Comparison of ENCODE assay signal across 8 mouse cellular contexts in the genomic region with DNA sequence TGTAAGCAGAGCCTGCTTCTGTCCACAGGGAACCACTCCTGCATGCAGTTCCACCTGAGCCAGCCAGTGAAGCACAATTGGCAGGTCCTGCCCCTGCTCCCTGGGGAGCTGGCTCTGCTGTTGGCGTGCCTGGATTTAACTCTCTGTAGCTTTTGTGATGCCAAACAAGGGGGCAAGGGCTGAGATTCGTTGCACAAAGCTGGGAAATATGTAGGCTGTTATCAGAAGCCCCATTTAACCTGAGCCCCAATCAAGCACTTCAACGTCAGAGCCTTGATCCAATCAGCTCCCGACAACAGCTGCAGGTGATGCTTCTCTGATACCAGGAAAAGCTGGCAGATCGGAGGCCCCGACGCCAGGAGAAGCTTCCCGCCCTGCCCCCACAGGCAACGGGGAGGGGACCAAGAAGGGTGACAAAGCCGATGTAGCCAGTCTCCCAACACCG. TPM values are rescaled to one million over a fixed set of nuclear protein-coding genes. Genes with fewer than 3 reads are reported as not detected.
A peak's percentile ranks its signal among the peaks of the same experiment; 100 is the strongest.
DNase-seq lines count a peak whose midpoint lies in the region; ATAC-seq and TF ChIP-seq lines count a peak whose summit lies in the region.

No protein-coding gene starts in this region.

- peak overlapping the region; percentile 92 for H3K4me3 ChIP-seq in cortical plate, adult 2 months (ENCODE audit: insufficient read depth, low read length)
- peak overlapping the region; percentile 63 for H3K4me3 ChIP-seq in hindbrain, embryonic 11.5 days (ENCODE audit: low read depth, low read length)
- H3K4me3 ChIP-seq in midbrain, embryonic 12.5 days: peak overlapping the region; percentile 53
- no peak overlapping the region; the same call in 1 of the 2 replicates for H3K4me3 ChIP-seq in kidney, embryonic 14.5 days (ENCODE audit: low read length)

- H3K27me3 ChIP-seq in hindbrain, embryonic 11.5 days (ENCODE audit: control insufficient read depth, insufficient read depth, low read length): no peaks in the 10 kb centered on the region
- peaks cover 30% of the 10 kb centered on the region for H3K27me3 ChIP-seq in midbrain, embryonic 12.5 days
- H3K27me3 ChIP-seq in kidney, embryonic 14.5 days (ENCODE audit: control insufficient read depth, insufficient read depth, low read length): peaks cover 45% of the 10 kb centered on the region

- TF ChIP-seq POLR2A in brain, embryonic 14.5 days (IDR thresholded peaks at IDR 0.05; ENCODE audit: borderline replicate concordance, extremely low read depth, insufficient read depth, insufficient read length, poor library complexity, severe bottlenecking): 0 out of 2 replicates have a peak, but pooled peaks have one; percentile 16
- peak; percentile 15; the same call in 1 of the 2 replicates for TF ChIP-seq POLR2A in cortical plate, adult 2 months (IDR thresholded peaks at IDR 0.05; ENCODE audit: extremely low read depth, insufficient read depth, low read length)

- peak; percentile 95 for DNase-seq in brain, embryonic 14.5 days (ENCODE audit: low read depth)
- DNase-seq in hindbrain, embryonic 11.5 days (ENCODE audit: low spot score): peak; percentile 57
- no peak for DNase-seq in gastrocnemius, postnatal 36 days
- no peak for DNase-seq in urinary bladder, adult 18-20 months (ENCODE audit: low spot score in 2 of 2)
- no peak for DNase-seq in liver

- H3K36me3 ChIP-seq in hindbrain, embryonic 11.5 days (ENCODE audit: control insufficient read depth, insufficient read depth, low read length): no peaks in the 10 kb centered on the region
- no peaks in the 10 kb centered on the region for H3K36me3 ChIP-seq in midbrain, embryonic 12.5 days
- no peaks in the 10 kb centered on the region for H3K36me3 ChIP-seq in kidney, embryonic 14.5 days (ENCODE audit: control insufficient read depth, insufficient read depth, low read length)

- H3K4me1 ChIP-seq in cortical plate, adult 2 months (ENCODE audit: control insufficient read depth, insufficient read depth, low read length): peaks cover 7% of the 10 kb centered on the region; the same call in 1 of the 2 replicates
- H3K4me1 ChIP-seq in hindbrain, embryonic 11.5 days (replicated peaks; ENCODE audit: control insufficient read depth, insufficient read depth, low read length): peaks cover 19% of the 10 kb centered on the region
- H3K4me1 ChIP-seq in midbrain, embryonic 12.5 days: peaks cover 76% of the 10 kb centered on the region
- 0 out of 2 replicates have a peak, but pooled peaks cover 2% of the 10 kb centered on the region for H3K4me1 ChIP-seq in kidney, embryonic 14.5 days (ENCODE audit: control insufficient read depth, insufficient read depth, low read length)

- peak overlapping the region; percentile 69 for H3K4me2 ChIP-seq in hindbrain, embryonic 11.5 days (replicated peaks; ENCODE audit: low read depth, low read length)
- H3K4me2 ChIP-seq in midbrain, embryonic 12.5 days (replicated peaks): peak overlapping the region; percentile 79
- no peak overlapping the region for H3K4me2 ChIP-seq in kidney, embryonic 14.5 days (replicated peaks; ENCODE audit: low read depth, low read length)

- 0 out of 2 replicates have a peak overlapping the region, but pooled peaks have one; percentile 12 for H3K27ac ChIP-seq in cortical plate, adult 2 months (ENCODE audit: insufficient read depth, low read length)
- H3K27ac ChIP-seq in hindbrain, embryonic 11.5 days (ENCODE audit: low read depth, low read length): peak overlapping the region; percentile 74
- peak overlapping the region; percentile 83 for H3K27ac ChIP-seq in midbrain, embryonic 12.5 days (replicated peaks)
- H3K27ac ChIP-seq in kidney, embryonic 14.5 days (ENCODE audit: low read depth, low read length): no peak overlapping the region

- peak; percentile 50 for ATAC-seq in hindbrain, embryonic 11.5 days (ENCODE audit: low FRiP score)
- ATAC-seq in midbrain, embryonic 12.5 days (ENCODE audit: low FRiP score, low read depth): peak; percentile 45
- ATAC-seq in kidney, embryonic 14.5 days (ENCODE audit: low FRiP score, low TSS enrichment): no peak

- no peak for TF ChIP-seq CTCF in brain, embryonic 14.5 days (IDR thresholded peaks at IDR 0.05; ENCODE audit: borderline replicate concordance, extremely low read depth, insufficient read depth, insufficient read length)
- no peak for TF ChIP-seq CTCF in cortical plate, adult 2 months (IDR thresholded peaks at IDR 0.05; ENCODE audit: extremely low read depth, insufficient read depth, low read length)

- WGBS in hindbrain, embryonic 11.5 days: 1% methylated on average over 11 of the region's 11 CpGs
- WGBS in midbrain, embryonic 12.5 days: under 1% methylated on average over 11 of the region's 11 CpGs
- WGBS in kidney, embryonic 14.5 days: under 1% methylated on average over 11 of the region's 11 CpGs

- H3K9me3 ChIP-seq in hindbrain, embryonic 11.5 days (ENCODE audit: control insufficient read depth, low read length): no peaks in the 10 kb centered on the region
- no peaks in the 10 kb centered on the region for H3K9me3 ChIP-seq in midbrain, embryonic 12.5 days
- H3K9me3 ChIP-seq in kidney, embryonic 14.5 days (ENCODE audit: control insufficient read depth, low read length): no peaks in the 10 kb centered on the region

- peak overlapping the region; percentile 77 for H3K9ac ChIP-seq in hindbrain, embryonic 11.5 days (ENCODE audit: low read depth, low read length)
- H3K9ac ChIP-seq in midbrain, embryonic 12.5 days (replicated peaks): peak overlapping the region; percentile 77
- H3K9ac ChIP-seq in kidney, embryonic 14.5 days (ENCODE audit: low read depth, low read length): no peak overlapping the region

- intact Hi-C loops in gastrocnemius, postnatal 36 days (cut with DNase I): no loop called here

RNA-seq across cellular contexts. Expression of a gene that starts 2.5 kb away (rescaled TPM):
- 45.7 and 65.9 TPM in 2 replicates for polyA plus RNA-seq in brain, embryonic 14.5 days (2012; rRNA removed)
- 96.2 and 109 TPM in 2 replicates for polyA plus RNA-seq in cortical plate, adult 2 months (2012; rRNA removed)
- polyA plus RNA-seq in hindbrain, embryonic 11.5 days (2014; fragmentation: Nextera tagmentation; extraction: Ambion mirVana): 26.9 and 38.0 TPM in 2 replicates
- 32.8 and 40.8 TPM in 2 replicates for polyA plus RNA-seq in midbrain, embryonic 12.5 days (2016; fragmentation: Nextera tagmentation; extraction: Ambion mirVana)
- total RNA-seq in gastrocnemius, postnatal 36 days (2021): under 1 TPM; 0.23 to 0.74 TPM
- polyA plus RNA-seq in kidney, embryonic 14.5 days (2014; fragmentation: Nextera tagmentation; extraction: Ambion mirVana): 0.43 and 0.76 TPM in 2 replicates

Comparison
In these comparisons a context has a peak if more than half of its experiments do, and no peak if none do; other contexts are left out.
1. DNase-seq: peak in brain, embryonic 14.5 days (single experiment) and hindbrain, embryonic 11.5 days (single experiment); none in gastrocnemius, postnatal 36 days (0 of 2), urinary bladder, adult 18-20 months (0 of 2) and liver (single experiment).
2. RNA of a gene that starts 2.5 kb away (polyA plus RNA-seq): 96.2 to 109 TPM in cortical plate, adult 2 months, 45.7 to 65.9 TPM in brain, embryonic 14.5 days, 26.9 to 38.0 TPM in hindbrain, embryonic 11.5 days and 32.8 to 40.8 TPM in midbrain, embryonic 12.5 days; 0.43 to 0.76 TPM in kidney, embryonic 14.5 days; every median in the first group is over 10 times any median in the second.